Mouse (Mus musculus) NIH3T3 (cell line): ENCODE measurements at regions not wholly inside any gene's neighbourhood (a gene's known extent, or its start where the extent isn't known, plus 50 kb on each side); places are given as distances from the start of the nearest gene placed in this dataset.
A peak's percentile ranks its signal among the peaks of the same experiment; 100 is the strongest.

Source experiments
- DNase-seq: peaks from one replicate; pipeline ENCODE4 v3.0.0-alpha.2; 2012; ENCODE audit warnings: low read depth

DNA sequence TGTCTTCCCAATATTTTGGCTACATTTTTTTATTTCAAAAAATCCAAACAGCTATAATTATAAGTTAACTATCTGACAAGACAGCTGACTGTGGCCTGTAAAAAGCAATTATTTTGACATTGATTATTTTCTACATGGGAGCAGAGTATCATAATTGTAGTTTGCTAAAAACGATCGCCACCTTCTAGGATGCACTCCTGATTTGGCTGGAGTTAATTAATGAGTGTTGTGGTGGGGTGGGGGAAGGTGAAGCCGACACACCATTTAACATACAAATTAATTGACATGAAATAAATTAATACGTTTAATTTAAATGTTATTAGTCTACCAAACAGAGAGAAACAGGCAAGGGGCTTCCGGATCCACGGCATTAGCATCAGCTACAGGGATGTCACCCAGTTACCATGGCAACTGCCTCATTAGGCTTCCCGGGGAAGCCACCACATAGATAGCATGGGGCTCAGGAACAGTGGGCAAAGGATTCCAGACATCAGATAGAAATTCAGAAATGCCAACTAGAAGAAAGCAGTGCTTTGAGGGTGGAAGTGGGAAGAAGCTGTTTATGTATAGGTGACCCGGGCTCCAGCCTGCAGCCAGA, 255.9 kb downstream of the Prdm2 start:
- DNase-seq = no peak

DNA sequence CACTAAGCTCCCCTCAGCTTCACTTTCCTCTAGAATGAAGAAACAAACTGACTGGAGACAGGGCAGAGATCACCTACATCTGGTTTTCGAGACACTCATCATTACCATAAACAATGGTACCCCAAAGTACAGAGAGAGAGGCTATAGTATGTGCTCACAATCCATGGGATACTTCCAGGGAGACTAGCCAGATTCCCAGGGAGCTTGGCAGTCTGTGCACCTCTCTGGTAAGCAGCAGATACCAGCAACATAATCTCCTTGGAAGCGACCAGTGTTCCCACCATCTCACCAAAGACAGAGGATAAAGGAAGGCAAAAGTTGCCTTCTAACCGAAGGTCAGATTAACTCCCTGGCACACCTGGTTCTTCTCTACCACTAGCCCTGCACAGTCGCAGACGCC, 256.4 kb downstream of the Prdm2 start:
- DNase-seq = no peak

DNA sequence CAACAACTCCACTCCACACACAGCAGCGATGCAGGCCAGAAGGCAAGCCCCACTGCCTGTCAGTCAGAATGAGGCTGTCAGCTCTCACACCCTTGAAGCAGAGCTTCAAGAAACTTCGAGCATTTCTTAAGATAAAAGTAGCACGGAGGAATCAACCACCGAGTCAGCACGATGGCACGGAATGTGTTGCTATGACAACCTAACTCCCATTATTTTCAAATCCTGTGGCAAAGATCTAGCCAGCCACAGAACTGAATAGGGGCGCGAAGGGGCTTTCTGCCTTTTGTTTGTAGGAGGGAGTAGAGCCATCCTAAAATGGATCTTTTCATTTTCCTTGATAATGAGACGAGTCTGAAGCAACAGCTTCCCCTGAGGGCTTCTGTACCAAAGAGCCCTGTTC, 259.1 kb downstream of the Prdm2 start:
- no peak for DNase-seq

DNA sequence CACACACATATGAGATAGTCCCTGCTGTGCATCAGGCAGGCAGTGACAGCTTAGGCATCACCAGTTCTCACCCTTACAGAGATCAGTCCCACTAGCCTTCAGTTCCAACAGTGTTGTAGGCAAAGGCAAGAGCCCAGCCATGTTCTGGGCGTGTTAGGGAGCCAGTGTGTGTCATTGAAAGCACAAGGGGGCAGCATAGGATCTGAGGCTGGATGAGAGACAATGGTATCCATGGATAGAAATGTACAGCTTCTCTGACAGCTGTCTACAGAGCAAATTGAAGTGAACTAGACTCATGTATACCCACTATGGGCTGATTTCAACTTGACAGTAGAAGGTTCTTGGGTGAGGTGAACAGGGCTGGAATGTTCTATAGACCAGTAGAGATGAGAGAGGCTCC, 259.9 kb downstream of the Prdm2 start:
- no peak for DNase-seq

DNA sequence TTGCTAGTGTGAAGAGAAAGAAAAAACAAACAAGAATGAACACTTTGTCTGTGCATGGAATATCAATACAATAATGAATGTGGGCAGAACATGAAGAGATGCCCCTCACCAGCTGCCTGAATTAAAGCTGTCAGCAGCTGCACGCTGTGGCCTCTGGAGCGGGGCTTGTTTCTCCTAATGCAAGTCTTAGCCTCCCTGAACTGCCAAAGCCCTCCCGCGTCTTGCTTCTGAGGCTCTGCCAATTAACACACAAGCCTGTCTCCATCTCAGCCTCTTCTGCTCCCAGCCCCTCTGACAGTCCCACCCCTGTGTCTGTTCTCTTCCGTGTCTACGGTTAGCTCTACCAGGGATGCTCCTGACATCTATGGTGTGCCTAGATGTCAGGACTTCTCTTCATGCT, 265.1 kb downstream of the Prdm2 start:
- DNase-seq = no peak

DNA sequence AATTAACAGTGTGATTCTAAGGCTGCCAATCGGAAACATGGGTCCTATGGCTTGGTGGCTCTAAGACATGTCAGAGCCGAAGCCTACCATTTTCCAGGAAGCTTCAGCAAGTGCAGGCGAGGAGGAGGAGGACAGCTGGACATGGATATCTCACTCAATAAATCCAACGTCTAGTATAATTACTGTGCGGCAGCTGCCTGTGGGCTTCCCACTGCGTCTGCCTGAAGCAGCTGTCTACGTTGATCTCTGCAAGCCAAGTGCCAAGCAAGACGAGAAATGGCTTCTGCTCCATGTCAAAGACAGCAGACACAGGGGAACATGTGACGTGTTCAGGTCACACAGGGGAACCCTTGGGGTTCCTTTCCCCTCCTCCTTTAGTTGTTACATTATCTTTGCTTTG, 279.2 kb downstream of the Prdm2 start:
- DNase-seq = no peak

DNA sequence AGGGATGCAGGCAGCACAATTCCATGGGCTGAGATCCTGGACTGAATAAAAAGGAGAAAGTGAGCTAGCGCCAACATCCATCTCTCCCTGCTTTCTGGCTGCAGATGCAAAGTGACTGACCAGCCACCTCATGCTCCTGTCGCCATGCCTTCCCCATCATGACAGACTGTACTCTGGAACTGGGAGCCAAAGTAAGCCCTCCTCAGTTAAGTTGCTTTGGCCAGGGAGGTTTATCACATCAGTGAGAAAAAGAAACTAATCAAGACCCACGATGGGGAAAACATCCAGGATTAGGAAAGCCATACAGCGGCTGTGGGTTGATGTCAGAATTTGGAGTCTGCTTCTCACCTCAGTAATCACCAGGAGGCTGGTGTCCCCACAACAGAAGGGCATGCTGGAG, 283.6 kb downstream of the Prdm2 start:
- DNase-seq = no peak

DNA sequence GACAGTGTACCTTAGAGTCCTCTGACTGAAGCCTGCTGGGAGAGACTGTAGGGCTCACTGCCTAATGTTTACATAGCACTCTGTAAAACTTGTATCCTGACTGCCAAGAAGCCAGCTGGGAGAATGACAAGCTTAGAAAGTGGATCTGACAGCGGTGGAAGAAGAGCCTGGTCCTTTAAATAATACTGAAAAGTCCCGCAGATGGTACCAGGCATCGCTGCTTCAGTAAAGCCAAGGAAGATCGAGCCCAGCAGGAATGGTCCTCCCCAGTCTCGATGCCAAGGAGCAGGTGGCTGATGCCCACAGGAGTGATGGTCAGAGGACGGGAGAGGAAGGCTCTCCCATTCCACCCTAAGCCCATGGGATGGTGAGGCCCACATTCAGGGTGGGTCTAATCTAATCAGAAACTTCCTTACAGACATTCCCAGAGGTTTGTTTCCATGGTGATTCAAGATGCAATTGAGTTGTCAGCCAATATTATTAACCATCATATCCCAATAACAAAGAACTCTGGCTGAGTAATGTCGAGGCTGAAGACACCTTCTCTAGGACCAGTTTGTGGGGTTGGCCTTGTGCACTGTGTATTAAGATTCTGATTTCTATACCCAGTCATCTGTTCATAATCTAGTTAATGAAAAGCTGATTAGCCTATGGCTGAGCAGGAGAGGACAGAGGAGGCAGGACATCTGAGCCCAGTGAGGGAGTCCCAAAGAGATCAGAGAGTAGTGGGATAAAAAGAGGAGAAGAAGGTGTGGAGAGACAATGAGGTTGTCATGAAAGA, 285.3 kb downstream of the Prdm2 start:
- DNase-seq = no peak

DNA sequence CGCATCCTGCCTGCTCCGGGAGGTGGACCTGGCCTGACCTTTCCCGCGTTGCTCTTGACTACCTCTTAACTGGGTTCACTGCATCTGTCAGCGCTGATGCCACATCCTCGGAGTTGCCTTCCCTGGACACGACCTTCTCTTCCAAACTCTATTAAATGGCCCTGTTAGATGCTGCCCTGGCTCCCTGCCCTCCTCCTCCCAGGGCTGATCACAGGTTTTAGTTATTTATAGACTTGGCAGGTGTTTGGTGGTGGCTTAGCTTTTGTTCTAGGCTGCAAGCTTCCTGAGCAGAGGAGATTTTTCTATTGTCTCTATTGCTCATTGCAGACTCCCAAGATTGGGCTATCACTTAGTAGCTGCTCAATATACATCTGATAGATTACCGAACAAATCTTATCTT, 287.7 kb downstream of the Prdm2 start:
- no peak for DNase-seq

DNA sequence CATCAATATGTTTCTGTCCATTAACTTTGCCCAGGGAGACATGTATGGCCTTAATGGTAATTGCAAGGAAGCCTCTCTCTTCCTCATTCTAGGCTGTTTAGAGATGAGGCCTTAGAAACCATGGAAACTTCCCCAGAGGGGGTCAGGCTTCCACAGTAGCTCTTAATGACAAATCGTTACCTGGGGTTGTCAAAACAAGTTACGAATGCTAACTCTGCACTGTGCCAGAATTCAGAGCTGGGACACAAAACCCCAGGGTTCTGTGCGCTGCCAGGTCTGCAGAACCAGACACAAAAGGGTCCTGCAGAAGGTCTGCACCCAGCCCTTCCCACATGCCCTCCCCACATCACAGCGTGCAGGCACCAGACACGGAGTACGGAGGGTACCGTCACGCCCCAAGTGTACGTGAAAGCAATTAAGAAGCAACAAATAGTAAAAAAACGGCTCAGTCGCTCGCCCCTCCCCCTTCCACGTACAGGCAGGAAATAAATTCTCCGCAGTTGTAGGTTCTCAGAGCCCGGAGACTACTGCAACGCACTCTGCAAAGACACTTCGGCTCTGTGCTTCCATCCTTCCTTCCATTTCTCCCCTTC, 303.3 kb downstream of the Prdm2 start:
- no peak for DNase-seq

DNA sequence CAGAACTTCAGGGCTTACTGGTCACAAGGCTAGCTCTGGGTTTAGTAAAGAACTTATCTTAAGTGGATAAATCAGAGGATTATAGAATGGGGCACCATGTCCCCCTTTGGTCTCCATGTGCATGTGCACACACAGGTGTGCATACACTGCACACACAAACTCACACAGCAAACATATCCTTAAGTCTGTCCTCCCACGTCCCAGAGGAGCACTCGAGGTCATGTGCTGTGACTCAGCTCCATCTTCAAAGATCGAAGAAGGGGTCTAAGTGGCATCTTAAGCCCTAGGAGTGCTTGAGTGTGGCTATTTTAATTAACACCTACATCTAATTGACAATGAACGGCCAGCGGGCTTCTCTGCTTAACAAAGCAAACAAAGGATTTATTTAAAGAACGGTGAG, 304.0 kb downstream of the Prdm2 start:
- no peak for DNase-seq

DNA sequence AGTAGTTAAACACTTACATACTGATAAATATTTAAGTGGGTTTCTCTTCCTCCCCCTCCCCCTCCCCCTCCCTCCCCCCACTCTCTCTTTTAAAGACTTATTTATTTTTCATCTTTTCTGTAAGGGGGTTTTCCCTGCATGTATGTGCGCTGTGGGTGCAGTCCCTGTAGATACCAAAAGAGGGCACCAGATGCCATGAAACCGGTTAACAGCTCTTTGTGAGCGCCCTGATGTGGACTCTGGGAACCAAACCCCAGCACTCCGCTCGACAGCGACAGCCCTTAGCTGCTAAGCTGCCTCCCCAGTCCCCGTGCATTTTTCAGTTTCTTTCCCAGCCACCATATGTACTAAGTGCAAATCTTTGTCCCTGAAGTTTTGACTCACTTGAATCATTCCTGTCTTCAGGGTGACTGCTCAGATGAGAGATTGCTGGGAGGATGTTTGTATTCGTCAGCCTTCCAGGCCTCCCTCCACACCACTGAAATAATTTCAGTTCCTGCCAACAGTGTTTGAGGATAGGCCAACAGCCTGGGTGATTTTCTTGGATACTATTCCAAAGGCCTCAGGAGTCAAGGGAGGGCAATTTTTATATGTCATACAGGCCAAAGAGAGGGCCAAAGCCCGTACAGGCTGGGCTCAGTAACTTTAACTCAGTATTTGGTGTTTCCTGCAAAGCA, 309.3 kb downstream of the Prdm2 start:
- peak; percentile 1 for DNase-seq

DNA sequence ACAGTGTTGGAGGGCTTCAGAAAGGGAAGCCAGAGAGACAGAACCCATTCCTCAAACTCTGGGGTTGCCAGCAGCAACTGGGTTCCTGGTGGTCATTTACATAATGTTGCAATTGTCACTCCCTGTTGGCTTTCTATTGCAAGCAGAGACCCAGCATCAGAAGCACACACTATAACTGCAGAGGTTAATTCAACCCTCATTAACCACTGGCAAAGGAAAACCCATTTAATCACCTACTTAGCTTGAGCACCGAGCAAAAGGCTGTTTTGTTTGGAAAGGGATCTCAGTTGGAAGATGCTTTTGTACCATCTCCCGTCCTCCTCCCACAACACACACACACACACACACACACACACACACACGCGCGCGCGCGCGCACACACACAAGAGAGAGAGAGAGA, 312.0 kb downstream of the Prdm2 start:
- DNase-seq = no peak

DNA sequence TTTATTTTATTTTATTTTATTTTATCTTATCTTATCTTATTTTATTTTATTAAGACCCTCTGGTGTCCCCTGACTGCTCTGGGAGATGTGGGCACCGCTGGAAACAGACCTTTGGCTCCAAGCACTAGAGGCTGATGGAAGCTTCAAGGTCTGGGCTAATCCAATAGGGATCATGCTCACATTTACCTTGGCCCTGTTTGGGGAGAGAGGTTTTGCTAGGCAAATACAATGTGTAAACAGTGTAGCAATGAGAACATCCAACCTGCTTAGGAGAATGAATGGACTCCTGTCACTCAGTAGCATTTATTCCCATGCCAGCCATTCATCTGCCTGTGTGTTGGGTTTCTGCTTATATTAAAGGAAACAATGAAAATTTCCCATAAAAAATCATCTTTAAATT, 313.8 kb downstream of the Prdm2 start:
- no peak for DNase-seq

DNA sequence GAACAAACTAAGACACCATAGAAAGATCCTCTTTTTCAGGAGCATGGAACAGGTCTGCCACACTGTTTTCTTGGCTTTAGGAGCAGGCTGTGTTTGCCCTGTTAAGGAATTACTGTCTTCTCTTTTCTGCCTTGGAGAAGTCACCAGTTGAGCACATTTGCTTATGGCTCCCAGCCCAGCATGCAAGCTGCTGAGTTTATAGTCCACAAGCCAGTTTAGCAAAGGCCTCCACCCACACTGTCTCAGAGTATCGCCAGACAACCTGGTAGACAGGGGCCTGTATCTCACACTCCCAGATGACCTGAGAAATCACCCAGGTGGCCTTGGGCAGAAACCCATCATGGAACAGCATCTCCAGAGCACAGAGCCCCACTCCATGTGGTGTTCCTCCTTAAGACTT, 322.1 kb downstream of the Prdm2 start:
- no peak for DNase-seq

DNA sequence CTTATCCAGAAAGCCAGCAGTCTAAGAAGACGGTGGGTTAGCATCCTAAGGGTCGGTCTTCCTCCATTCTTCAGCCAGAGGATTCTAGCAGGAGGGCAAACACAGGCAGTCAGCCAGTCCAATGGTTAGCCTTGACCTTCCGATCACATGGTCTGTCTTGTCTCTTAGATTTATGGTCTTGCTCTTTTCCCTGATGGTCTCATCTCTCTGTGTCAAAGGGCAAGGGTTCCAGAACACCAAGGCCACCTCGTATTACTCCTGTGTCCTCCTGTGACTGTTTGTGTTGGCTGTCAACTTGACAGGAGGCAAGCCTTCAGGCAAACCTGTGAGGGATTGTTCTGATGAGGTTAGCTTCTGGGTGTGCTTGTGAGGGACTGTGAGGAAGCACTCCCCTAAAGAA, 323.9 kb downstream of the Prdm2 start:
- no peak for DNase-seq

DNA sequence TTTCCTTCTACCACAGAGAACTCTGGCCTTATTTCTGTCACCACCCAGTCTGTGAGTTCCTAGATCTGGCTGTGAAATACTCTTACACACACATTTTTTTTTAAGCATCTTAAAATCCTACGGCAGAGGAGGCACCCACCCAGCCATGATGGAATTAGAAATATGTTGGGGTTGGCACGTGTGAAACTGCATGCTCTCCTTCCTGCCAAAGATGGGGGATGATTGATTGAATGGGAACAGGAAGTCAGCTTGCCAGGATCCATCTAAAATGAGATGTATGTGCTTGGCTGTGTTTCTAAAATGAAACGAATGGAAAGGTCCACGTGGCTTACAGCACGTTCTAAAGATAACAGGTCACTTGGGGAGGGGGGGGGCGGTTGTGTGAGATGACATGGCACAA, 324.9 kb downstream of the Prdm2 start:
- DNase-seq = no peak

DNA sequence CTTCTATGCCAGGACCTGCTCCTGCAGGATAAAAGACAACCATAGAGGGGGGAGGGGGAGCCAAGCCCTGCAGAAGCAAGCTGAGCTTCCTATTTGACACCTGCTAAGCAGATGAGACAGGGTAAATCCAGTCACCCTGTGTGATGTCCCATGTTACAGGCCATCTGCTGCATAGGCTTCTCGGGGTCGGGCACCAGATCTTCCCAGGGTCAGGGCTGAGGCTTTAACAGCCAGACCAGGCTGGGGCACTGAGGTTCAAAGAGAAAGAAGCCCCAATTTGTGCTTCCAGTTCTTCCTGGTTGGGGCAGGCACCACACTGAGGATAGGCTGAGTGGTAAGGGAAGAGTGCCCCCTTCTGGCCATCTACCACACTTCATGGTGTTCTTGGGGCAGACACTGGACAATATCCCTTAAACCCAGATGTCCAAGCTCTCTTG, 332.5 kb downstream of the Prdm2 start:
- DNase-seq = peak; percentile 17

DNA sequence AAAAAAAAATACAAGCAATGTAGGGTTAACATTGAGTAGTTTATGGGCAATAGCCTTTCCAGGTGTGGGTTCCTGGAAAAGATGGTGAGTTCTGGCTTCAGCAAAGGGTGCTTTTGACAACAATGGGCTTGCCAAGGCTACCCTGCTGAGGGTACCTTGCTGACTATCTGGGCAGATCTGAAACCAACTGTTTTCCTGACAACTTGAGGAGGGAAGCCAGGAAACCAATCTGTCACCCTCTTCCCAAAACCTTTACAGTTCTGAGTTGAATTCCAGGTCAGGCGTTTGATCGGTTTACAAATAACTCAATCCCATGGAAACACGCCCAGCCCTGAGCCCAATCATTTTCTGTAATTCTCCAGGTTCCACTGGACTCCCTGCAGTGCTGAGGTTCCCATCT, 336.6 kb downstream of the Prdm2 start:
- no peak for DNase-seq

DNA sequence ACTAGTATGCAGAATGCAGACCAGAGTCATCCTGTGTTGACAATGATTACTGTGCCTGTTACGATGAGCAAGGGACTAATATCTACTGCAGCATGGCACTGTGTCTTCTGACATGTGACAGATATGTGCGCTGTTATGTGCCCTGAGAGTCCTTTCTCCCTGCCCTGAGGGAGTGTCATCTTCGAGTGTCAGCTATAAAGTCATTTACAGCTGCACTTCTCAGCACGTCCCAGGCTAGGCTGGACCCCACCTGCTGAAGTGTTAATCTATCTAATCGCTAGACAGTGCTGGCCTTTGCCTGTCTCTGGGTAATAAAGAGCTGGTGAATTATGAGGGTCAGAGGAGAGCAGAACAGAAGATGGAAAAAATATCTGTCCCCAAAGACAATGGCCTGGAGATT, 337.7 kb downstream of the Prdm2 start:
- DNase-seq = no peak

DNA sequence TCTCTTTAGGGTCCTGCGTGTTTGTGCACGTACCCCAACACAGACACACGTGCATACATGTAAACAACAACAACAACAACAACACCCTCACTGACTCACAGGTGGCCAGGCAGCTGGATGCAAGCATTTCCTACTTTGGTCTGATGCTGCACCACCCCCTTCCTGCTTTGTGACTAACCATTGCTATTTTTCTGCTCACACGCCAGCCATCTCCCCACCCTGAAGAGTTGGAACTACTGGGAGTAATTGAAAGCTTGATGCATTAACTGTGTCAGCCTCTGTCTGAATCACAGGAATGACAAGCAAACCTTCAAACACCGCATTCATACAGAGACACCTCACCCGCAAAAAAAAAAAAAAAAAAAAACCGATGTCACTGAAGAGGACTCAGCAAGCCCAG, 346.5 kb downstream of the Prdm2 start:
- no peak for DNase-seq

DNA sequence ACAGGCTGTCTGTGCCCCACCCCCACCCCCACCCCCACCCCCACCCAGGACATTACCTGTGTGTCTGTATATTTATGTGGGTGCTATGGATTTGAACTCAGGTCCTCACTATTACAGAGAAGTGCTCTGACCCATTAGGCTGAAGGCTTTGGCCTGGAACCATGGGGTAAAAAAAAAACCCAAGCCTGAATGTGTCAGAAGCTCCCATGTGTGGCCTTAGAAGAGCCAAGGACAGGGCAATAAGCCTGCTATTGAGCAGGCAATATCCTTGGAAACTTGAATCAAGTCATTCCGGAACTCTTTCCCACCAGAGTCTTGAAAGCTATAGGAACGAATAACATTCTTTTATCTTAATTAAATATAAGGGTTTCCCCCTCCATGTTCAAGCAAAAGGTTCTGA, 347.2 kb downstream of the Prdm2 start:
- no peak for DNase-seq

DNA sequence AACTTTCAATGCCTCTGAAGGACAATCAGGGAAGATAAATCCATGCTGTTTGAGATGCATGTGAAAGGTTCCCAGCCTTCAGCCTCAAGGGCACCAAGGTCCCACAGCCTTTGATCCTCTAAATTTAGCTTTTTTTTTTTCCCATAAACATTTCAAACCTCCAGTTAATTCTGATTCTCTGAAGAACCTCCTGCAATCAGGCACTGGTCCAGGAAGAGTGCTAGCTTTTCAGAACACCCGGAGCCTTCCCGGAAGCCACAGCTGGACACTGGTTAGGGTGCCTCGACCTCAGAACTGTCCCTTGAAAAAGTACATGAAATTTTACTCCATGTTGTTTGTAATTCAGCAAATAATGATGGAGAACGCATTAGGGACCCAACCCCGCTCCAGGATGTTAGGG, 348.9 kb downstream of the Prdm2 start:
- no peak for DNase-seq
